Mouse (Mus musculus) spleen, embryonic (tissue): ENCODE data around the gene 1700037H04Rik.
"Not testable (repeated sequence)": the region's sequence is repeated elsewhere in the genome, so short reads cannot be mapped to it uniquely, and the experiment has no call there.

Source experiments
- CTCF ChIA-PET: fragments of 350-600 bp; sonication (Branson Sonifier 250); formaldehyde crosslinking; loops from one replicate; lab custom pipeline; 2022; lab: Charles Lee

1700037H04Rik gene

DNA sequence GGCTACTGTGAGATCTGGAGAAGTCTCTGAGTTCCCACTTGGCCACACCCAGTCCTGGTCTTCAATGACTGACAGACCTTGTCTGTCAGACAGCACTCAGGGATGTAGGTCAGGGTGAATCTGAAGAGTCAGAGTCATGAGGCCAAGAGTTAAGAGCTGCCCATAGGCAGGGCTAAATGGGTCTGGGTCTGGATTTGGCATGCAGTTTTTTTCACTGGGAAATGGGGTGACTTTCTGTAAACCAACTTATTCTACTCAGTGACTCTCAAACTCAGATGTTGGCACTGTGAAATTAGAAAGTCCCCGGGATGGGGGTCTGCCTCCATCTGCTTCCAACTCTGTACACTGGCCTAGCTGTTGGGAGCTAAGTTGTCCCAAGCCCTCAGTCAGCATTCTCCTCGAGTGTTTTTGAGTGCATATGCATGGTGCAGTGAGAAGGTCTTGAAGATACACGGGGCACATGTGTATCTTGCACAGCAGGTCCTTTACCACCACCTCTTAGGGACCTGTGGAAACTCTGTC is 31.2 kb downstream of the 1700037H04Rik start:
- CTCF ChIA-PET, result no interaction called here

DNA sequence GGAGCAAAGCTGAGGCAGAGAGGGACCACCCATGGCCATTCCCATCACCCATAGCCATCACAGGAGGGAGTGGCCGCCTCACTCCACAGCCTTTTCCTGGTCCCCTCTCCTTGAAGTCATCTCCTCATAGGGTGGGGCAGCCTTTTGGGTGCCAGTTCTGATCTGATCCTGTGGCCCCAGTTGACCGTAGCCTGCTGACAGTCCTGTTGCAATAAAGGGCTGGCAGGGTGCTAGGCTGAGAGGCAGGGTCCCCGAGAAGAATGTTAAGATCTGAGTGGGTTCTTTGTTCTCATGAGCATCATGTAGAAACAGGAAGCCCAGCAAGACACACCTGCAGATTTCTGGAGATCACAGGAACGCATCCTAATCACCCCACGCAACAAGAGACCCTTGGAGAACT is 31.7 kb downstream of the 1700037H04Rik start:
- CTCF ChIA-PET, result no interaction called here

DNA sequence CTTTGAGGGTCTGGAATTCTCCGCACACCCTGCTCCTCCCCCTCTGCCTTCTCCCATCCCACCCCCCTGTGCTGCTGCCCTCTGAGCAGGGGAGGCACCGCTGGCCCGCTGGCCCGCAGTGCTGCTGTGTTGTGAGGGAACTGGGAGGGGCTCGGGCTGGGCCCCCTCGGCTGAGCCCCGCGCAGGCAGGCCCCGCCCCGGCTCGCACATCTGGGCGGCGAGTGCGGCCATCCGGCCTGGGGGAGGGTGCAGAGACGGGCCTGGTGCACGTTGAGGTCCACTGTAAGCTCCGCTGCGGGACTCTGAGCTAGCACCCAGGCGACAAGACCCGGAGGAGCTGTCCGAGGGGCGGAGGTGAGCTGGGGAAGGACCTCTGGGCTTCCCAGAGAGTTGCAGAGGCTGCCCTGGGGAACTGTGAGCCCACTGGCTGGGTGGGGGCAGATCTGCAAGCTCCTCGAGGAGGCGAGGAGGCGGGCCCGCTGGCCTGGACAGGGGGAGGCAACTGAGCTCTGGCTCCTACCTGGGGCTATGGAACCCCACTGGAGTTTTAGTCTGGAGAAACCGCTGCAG is 32.6 kb downstream of the 1700037H04Rik start, which contains the start of gene Hspa12b:
Hspa12b (plus strand) TSS at position 120 of the 570 bp plus-strand sequence.
- CTCF ChIA-PET, result no interaction called here

DNA sequence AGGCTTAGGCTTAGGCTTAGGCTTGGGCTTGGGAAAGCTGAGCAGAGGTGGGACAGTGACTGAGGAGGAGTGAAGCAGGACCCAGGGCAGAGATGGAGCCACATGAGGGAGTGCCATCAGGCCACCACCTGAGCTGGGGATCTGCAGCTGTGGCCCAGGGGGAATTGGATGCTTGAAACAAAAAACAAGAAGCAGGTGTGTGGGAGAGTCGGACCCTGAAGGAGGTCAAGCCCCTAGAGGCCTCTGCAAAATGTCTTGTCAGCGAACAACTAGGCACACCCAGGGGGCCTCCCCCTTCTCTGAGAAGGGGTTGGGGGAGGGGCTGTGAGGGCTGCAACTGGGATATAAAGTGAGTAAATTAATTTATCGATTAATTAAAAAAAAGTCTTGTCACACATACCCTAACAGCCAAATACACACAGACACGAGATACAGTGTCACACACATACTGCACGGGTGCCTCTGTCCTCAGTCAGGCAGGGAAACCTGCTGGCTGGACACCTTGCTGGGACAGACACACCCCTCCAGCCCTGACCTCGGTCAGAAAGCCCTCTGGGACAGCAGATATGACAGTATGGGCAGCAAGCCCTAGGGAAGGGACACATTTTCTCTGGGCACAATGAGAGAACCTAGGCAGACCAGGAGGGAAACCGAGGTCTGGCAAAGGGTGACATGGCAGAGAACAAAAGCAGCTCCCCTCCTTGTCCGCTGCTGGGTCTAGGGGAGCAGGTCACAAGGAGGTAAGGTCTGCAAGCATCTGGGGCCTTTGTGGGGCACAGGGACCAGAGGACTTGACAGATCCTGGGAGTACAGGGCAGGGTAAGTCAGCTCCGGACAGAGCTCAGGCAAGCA is 33.7 kb downstream of the 1700037H04Rik start:
- CTCF ChIA-PET, result no interaction called here

DNA sequence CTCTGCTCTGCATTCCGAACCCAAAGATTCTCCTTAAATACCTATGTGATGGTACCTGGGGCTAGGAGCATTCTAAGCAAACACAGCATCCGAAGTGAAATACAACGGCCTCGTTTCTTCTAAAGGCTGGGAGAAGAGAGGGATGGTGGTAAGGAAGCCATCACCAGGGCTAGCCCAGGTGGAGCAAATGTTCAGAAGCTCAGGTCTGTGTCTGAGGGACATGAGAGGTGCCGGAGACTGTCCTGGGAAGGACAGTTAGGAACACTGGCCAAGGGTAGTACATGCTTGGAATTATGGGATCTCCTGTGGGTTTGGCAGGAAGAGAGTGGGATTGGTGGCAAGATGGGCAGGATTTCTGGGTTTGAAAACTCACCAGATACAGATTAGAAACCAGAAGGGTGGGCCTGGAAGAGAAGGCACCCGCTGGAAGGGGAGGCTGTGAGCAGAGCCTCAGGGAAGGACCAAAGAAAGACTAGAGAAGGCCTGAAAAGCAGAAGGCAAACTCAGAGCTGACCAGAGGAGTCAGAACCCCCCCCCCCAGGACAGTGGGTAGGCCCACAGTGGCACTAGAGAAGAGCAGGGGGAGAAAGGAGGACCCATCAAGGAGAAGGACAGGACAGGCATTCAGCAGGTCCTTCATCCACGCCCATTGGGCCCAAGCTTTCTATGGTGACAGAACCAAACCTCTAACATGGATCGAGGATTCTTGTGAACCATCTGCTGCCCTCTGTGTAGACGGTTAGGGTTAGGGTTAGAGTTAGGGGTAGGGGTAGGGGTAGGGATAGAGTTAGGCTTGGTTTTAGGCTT is 34.5 kb downstream of the 1700037H04Rik start:
- CTCF ChIA-PET, result no interaction called here

DNA sequence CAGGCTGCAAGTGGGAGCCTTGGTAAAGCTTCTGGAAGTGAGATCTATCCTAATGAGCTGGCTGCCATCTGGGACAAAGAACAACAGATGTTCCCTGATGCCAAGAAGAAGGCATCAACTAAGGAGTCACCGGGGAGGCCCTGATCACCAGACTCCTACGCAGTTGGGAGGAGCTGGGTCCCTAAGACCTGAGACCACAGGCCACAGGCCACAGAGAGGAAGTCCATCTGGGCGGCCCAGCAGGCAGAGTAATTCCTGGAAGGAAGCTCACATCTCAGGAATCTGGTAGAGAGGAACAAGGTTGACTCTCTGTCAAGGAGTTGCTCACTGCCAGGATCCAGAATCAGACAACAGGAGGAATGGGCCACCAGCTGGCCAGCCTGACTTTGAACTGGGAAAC is 35.7 kb downstream of the 1700037H04Rik start:
- CTCF ChIA-PET, result no interaction called here

DNA sequence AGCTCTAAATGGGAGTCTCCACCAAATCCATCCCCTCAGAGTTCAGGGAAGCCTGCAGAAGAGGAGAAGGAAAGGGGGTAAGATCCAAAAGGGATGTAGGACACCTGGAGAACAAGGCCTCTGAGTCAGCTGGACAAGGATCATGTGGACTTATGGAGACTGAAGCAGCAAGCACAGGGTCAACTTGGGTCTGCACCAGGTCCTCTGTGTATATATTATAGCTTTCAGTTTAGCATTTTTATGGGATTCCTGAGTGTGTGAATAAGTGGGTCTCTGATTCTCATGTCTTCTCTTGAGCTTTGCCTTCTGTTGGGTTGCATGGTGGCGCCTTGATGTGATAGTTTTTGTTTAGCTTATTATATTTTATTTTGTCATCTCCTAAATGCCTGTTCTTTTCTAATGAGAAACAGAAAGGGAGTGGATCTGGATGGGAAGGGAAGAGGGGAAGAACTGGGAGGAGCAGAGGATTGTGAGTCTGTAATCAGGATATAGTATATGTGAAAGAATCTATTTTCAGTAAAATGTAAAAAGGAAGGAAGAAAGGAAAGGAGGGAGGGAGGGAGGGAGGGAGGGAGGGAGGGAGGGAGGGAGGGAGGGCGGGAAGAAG is 40.8 kb downstream of the 1700037H04Rik start:
- CTCF ChIA-PET, result no interaction called here

DNA sequence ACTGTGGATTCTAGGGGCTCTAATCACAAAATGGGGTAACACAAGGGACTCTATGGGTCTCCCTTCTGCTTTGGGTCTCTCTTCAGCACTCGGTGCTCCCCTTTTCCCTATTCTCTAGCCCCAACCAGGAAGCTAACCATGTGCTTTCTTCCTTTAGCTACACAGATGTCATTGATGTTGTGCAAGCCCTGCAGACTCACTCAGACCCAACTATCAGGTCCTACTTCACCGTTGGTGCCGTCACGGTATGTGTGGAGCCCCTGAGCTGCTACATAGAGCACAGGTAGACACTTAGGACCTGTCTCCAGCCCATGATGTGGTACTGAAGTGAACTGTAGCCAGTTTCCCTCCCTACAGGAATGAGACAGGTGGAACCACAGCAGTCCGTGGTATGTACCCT is 53.9 kb downstream of the 1700037H04Rik start:
- CTCF ChIA-PET, result no interaction called here

DNA sequence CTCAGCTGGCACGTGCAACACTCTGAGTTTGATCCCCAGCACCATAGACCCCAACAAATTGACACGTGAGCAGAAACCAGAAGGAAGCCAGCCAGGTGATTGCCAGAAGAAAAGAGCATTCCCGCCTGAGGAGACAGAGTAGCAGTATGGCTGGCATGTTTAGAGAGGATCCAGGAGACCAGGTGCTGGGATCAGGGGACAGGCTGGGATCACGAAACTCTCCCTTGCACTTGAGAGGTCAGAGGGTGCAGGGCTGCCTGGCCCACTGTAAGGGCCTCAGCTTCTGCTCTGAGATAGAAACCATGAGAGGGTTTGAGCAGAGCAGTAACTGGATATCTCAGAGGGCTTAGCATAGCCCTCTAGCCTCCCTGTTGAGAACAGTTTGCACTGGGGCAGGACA is 54.8 kb downstream of the 1700037H04Rik start:
- CTCF ChIA-PET, result not testable (repeated sequence)

DNA sequence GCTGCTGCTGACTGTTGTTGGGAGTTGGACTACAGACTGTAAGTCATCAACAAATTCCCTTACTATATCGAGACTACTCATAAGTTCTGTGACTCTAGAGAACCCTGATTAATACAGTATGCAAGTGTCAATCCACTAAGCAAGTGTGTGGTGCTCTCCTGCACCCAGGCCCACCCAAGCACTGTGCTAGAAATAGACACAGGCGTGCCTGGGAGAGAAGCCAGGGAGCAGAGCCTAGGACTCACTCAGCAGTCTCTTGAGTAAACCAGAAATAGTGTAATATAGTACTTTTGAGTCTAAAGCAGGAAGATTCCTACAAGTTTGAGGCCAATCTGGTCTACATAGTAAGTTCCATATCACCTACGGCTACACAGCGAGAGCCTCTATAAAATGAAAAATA is 55.9 kb downstream of the 1700037H04Rik start:
- CTCF ChIA-PET, result no interaction called here

DNA sequence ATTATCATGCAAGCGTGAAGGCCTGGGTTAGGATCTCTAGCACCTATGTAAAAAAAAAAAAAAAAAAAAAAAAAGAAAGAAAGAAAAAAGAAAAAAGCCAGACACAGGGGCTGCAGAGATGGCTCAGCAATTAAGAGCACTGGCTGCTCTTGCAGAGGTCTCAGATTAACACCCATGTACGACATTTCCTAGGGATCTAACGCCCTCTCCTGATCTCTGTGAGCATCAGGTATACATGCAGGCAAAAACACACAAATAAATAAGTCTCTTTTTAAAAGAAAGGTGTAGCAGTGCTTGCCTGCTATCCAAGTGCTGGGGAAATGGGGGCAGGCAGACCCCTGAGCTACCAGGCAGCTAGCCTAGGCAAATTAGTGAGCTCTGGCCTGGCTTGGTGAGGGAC is 58.4 kb downstream of the 1700037H04Rik start:
- CTCF ChIA-PET, result interaction anchor here (0.6 kb wide), 1 partner anchor 165 kb away, joined by 4 read pairs; no protein-coding TSS in a partner anchor

DNA sequence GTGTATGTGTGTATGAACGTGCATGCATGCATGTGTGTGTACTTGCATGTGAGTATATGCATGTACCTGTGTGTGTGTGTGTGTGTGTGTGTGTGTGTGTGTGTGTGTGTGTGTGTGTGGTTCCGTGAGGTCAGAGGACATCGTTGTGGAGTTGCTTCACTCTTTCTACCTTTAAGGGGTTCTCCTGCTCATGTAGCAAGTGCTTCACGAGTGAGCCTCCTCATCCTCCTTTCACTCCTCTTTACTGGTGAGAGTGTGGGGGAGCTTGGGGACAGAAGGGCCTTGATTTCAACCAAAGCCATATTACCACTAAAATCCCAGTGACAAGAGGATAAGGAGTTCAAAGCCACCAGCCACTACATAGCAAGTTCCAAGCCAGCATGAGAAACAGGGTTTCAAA is 62.8 kb downstream of the 1700037H04Rik start:
- CTCF ChIA-PET, result interaction anchor here (0.6 to 1.0 kb wide), 2 partner anchors 64 to 128 kb away, joined by 3 read pairs; no protein-coding TSS in a partner anchor
